Mouse (Mus musculus) brain, adult 2 months (tissue): ENCODE measurements around the gene Slc35e3.

ENCODE experiments used
- DNase-seq: peaks from one replicate; pipeline ENCODE4 v3.0.0; 2011; ENCODE audit warnings: low read depth, low spot score

Gene Slc35e3

DNA sequence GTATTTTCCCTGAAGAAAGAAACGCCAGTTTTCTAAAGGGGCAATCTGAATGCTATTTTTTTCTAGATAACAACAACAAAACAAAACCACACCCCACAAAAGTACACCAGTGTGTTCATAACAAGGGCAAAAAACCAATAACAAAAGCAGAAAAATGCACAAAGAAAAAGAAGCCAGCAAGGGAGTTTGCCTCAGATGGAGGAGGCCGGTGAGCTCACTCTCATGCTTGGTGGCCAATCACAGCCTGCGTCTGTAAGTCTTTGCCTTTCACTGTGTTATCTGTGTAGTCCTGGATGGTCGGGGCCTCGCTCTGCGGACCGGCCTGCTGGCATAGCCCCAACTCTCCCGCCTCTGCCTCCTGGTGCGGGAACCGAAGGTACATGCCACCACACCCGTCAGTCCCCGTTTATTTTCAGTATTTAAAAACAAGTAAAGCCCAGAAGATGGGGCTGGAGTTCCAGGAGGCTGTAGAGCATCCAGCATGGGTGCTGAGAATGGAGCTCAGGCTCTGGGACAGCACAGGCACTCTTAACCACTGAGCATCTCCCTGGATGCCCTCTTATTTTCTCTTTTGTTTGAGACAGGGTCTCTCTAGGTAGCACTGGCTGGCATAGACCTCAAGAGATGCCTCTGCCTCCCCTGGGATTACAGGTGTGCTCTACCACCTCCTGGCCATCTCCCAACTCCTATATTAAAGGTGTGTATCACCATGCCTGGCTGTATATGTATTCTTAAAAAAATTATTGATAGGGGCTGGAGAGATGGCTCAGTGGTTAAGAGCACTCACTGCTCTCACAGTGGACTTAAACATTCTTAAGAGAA is 30.3 kb upstream of the Slc35e3 start:
- DNase-seq: no peak

DNA sequence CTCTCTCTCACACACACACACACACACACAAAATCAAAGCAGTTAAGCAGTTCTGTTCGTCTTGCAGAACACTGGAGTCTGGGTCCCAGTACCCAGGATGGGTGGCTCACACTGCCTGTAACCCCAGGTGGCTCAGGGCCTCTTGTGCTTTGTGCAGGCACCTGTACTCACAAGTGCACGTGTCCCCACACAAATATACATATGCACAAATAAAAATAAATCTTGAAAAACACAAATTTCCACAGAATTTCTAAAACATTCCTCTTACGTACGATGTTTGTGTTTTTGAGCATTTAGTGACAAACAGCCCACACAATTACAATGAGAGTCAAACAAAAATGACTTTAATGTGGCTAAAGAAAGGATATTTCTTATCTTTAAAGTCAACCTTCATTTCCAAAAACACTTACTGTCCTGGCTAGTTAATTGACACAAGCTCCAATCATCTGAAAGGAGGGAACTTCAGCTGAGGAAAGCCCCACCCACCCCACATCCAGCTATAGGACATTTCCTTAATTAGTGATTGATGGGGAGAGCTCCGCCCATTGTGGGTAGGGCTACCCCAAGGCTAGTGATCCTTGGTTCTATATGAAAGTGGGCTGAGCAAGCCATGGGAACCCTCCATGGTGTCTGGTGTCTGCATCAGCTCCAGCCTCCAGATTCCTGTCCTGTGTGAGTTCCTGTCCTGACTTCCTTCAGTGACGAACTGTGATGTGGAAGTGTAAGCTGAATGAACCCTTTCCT is 29.4 kb upstream of the Slc35e3 start:
- no peak for DNase-seq

DNA sequence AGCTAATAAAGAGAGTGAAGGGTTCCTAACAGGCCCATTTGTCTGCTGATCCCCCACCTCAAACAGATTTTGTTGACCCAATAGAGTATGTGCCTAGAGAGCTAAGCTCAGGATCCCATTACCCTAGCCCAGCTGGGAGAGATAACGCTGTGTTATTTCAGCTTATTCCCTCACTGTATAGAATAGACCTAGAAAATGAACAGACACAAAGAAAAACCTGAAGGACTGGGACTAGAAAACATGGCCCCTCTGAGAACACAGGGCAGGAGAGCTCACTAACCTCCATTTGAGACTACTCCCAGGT is 28.6 kb upstream of the Slc35e3 start:
- no peak for DNase-seq

DNA sequence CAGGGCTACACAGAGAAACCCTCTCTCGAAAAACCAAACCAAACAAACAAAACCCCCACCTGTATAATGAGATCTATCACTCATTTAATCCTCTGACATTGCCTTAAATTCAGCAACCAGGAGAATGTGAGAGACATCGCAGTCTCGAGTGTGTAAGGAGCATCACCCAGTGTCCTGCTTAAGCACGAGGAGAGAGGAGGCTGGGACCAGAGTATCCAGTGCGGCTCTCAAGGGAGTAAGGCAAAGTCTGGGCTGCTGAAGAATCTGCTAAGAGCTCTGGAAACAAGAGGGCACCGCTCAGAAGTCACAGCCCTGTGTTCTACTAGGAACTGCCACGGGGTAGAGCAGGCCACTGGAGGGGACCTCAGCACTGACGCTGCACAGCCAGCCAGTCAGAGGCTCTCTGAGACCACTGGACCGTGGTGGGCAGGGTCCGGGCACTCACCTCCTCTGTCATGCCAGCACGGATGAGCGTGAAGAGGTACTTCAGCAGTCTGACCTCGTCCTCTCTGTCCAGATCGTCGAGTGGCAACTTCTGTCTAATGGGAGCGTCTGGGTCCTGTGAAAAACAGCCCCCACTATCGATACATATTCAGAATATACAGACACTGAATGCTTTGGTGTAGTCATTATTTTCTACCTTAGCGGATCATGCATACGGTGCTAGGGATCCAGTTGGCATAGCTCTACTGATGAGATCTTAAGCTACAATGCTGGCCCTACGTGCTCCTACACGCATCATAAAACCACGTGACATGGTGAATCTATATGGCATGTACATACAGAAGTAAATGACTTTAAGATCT is 28.0 kb upstream of the Slc35e3 start:
- no peak for DNase-seq

DNA sequence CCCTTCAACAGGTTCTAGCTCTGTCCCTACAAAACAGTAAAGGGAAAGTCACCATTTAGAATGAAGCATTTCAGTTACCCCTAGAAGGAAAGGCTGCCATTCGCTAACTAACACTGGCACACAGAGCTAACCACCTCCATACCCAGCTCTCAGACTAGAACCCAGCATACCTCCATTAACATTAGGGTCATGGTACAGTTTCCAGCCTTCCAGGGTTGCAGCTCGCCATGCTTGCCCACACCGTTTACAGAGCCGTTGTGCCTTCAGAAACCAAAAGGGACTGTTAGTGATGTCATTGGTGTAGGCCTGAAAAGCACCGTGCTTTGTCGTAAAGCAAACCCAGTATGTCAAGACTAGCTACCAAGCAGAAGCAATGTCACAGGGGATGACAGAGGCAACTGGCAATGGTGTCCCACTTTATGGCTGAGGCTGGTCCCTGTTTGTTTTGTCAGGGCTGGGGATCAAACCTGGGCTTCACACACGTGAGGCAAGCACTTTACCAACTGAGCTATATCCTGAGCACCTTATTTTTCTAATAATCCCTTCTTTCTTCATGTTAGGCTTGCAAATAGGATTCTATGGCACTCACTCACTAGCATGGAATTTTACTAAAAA is 27.0 kb upstream of the Slc35e3 start:
- no peak for DNase-seq

DNA sequence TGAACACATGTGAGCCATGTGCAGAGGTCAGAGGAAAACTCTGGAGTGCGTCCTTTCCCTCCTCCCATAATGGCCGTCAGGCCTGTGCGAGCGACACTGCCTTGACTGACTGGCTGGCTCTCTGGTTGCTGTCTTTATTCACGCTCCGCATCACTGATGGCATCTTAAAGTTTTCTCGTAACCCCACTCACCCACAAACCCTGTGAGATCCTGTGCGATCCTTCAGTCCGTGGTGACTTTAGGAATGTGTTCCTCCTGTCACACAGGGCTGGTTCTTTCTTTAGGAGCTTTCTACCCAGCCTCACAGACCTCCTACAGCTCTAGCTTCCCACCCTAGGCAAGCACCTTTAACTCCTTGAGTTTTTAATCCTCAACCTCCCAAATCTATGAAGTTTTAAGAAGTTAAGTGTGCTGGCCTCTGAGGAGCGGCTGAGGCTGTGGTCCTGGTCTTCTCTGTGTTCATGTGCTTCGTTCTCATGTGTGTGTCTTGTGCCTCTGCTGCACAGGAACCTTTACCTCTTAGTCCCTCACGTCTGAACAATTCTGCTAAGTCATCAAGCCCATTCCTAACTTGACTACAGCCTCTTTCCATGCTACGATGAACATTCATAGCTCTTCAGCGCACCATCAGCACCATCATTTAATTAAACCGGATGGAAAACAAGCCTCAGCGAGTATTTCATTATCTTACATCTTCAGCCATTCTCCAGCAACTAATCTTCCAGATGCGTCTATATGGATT is 26.4 kb upstream of the Slc35e3 start:
- no peak for DNase-seq

DNA sequence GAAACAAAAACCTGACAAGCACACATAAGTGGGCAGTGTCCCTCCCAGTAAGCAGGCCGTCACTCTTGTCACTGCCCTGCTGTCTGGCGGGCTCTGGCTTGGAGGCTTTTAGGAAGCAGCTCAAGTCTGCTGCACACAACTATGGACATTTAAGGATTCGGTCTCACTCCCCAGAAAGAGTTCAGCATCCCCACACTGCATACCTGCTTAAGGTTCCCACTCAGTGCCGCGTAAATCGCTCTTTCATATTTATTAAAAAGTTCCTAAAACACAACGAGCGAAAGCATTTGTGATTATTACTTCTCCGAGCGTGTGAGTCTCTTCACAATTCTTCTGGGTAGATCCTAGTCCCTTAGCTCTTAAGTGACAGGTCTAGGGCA is 25.0 kb upstream of the Slc35e3 start:
- DNase-seq: no peak

DNA sequence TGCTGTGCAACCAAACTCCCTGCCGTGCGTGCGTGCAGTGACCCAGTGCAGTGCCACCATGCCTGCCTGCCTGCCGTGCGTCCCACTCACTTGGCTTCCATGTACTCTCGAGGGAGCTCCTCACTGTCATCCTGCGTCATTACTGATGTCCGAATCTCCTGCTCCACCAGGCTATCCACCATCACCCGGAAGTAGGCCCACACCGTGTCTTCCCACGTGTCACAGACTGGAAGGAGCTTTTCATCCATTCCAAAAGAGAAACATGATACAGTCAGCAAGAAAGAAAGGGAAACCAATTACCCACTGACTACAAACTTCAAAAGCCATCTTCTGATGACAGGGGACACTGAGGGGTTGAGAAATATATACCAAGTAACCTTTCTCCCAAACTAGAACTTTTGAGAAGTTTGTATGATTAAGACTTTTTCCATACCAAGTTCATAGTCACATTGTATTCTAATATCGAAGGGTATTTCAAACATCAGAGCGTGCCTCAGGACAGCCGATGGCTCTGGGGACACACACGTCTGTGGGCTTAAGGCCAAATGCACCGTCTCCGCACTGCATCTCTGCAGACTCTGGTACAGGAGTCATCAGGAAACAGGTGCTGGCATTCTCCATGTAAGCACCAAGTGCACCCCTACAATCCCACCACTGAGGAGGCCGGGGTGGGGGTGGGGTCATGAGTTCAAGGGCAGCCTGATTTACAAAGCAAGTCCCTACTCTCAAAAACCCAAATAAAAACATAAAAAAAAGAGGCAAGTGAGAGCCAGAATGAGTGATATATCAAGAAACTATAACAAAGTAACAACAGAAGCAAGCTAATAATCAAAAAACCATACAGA is 24.3 kb upstream of the Slc35e3 start:
- no peak for DNase-seq

DNA sequence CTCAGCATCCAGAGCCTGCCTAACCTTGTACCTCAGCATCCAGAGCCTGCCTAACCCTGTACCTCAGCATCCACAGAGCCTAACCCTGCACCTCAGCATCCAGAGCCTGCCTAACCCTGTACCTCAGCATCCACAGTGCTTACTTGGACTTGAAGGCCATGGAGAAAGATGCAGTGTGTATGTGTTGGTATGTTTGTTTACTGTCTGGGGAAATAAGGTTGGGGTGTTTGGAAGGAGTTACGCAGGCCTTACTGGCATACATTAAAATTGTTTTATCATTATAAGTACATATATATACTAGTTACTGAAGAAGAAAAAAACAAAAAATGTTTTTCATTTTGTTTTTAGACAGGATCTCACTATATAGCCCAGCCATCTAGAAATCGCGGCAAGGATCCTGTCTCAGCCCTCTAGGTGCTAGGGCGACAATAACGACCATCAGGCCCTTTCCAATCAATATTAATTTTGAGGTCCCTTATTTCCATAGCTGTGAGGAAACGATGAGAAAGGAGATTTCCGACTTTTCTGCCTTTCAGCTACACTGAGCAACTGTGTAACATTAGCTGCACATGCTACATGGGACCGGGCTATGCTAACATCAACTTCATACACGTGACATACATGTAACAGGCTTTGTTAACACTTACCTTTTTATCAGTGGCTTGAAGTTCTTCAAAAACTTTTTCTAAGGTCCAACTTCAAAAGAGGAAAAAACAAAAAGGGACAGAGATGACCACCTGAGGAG is 23.5 kb upstream of the Slc35e3 start:
- DNase-seq: no peak

DNA sequence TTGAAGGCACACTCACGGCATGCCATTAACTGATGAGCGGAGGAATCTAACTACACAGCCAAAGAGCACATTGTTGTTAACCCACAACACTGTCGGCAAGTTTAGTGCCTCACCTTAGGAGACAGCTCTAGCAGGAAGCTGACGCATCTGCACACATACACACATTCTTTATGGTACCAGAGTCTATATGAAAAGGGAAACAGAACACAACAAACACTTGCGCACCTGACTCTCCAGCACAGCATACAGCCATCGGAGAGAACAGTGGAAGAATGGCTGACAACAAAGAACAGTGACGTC is 21.9 kb upstream of the Slc35e3 start:
- DNase-seq: no peak

DNA sequence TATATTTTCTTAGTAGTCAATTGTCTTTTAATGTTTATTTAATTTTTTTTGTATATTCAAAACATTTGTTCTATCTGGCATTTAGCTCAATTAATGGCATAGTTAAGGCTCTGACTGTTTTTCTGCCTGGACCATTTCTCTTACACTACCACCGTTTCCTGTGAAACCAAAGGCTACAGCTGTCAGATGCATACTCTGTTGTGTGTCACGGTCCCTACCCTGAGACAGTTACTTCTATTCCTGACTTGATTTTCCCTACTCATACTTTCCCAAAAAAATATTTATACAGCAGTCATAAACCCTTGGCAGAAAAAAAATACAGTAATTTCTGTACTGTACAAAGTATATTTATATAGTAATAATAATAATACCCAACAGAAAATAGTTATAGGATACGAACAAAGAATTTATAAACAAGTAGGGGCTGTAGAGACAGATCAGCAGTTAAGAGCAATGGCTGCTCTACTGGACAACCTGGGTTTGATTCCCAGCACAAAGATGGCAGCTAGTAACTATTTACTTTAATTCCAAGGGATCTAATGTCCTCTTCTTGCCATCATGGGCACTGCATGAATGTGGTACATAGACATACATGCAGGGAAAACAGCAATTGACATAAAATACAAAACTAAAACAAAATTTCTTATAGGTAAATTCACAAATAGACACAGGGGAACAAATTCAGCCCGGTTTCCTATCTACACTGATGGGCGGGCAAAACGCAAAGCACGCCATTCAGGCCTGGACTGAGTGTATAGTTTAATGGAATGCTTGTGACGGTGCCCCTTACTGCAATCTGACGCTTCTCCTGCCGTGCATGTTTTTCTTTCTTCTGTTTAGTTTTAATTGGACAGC is 21.3 kb upstream of the Slc35e3 start:
- no peak for DNase-seq

DNA sequence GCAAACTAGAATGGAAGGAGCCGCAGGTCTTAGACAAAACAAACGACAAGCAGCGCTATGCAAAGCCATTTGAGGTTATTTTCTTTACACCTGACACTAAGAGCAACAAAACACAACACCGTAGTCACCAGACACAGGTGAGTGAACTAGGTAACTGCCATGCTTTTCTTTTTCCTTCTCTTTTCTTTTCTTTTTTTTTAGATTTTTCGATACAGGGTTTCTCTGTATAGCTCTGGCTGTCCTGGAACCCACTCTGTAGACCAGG is 20.7 kb upstream of the Slc35e3 start:
- no peak for DNase-seq

DNA sequence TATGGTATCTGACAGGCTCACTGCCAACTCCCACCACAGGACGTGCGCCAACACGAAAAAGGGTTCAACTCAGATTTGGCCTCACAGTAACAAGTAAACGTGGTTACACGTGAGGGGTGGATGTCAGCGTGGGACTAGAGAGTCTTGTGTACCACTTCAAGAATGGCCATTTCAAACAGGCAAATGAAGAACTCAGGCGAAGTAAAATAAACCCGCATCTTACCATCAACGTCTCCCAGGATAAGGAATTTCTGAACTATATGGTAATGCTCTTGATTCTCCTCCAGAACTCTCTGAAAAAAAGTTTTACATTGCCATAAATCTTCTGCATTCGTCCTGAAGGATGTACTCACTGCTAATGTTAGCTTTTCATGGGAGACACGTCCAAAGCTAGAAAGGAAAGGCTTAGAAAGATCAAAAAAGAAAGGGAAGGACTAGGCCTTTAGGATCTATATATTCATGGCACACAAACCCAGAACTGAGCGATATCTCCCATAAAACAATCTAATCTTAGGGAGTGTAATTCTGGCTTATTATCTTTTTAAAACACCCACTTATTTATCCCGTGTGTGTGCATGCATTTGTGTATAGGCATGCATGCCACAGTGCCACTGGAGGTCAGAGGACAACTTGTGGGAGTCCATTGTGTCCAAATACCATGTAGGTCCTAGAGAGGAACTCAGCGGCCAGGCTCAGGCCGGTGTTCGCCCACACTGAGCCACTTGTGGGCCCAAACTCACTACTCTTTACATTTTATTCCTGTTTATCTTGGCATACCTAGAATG is 20.1 kb upstream of the Slc35e3 start:
- DNase-seq: no peak

DNA sequence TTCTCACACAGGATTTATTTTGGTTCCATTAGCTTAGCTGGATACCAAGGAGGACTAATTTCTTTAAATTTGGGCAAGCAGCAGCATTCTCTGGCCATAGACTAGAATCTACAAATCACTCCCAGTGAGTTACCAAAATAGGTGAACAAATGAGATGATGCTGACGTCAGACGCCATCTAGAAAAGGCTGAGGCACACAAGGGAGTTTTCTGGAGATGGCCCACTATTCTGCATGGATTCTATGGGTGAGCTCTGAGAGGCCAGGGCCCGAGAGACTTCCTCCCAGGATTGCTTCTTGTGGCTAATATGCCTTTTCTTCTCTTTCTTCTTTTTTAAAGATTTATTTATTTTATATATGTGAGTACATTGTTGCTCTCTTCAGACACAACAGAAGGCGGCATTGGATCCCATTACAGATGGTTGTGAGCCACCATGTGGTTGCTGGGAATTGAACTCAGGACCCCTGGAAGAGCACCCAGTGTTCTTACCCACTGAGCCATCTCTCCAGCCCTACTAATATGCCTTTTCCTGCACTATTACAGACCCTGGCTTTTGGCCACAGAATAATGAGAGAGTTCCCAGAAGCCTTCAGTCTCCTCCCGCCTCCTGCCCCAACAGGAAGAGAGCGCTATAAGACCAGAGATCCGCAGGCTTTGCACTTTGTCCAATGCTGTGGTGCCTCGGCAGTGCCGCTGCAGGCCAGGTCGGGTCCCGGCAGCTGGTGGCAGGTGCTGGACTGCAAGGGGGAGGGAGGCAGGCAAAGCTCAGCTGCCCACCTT is 19.1 kb upstream of the Slc35e3 start:
- DNase-seq: no peak

DNA sequence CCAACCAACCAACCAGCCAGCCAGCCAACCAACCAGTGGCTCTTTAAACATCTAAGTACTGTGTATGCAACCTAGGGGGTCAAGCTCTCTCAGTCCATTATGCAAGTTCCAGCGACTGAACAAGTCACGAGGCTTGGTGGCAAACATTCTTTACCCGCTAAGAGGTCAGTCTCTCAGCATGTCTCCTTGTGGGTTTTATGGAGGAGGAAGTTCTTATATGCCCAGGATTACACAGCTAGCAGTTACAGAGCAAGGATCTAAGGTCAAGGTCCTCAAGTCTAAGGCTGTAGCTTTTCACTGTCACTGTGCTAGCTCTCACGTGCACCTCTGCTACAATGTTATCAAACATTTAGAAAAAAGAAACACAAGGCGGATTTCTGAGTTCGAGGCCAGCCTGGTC is 18.4 kb upstream of the Slc35e3 start:
- DNase-seq: no peak

DNA sequence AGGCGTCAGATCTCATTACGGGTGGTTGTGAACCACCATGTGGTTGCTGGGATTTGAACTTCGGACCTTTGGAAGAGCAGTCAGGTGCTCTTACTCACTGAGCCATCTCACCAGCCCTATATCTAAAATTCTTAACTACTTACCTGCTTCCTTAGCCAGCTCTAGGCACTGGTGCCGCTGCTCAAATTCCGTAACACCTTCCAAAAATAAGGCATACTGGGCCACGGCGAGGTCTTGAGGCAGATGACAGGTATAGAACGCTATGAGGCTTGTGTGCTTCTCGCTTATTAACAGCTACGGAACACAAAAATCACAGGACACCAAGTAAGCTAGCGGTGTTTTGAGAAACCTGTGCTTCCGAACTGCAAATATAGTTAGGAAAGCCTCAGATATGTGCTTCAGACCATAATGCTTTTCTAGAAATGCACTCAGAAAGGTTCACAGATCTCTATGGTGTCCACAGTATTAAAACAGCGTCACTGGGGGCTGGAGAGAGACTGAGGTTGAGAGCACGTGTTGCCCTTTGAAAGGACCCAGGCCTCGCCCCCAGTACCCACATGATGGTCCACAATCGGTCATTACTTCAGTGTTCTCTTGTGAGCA is 17.5 kb upstream of the Slc35e3 start:
- DNase-seq: no peak

DNA sequence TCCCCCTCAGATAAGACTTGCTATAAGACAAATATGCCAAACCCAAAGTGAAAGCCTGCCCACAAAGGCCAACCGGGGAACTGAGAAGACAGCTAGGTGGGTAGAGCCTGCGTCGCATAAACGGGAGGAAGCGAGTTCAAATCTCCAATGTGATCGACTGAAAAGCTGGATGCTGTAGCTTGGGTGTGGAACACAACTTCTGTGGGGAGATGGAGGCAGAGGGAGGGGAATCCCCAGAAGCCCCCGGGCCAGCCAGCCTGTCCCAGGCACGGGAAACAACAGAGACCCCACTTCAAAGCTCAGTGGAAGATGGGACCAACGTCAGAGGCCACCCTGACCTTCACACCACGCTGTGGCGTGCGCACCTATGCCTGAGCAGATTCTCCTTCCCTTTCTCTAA is 16.8 kb upstream of the Slc35e3 start:
- DNase-seq: no peak
